Mouse (Mus musculus): ENCODE measurements around the gene Clec4n. TPM values are rescaled to one million over a fixed set of nuclear protein-coding genes. Genes with fewer than 3 reads are reported as not detected.
"Not testable (repeated sequence)": the region's sequence is repeated elsewhere in the genome, so short reads cannot be mapped to it uniquely, and the experiment has no call there.

The Clec4n gene
- total RNA-seq, 4 experiments from 2014 or later, result not detected

- DNase-seq (ENCODE audit: low spot score in 2 of 2), result no peak
Observed at GRCm38 (mm10) chr6:123292751-123293400, 63.2 kb downstream of the Clec4n start.

GRCm38 (mm10) chr6:123293509-123293908 lies 63.9 kb downstream of the Clec4n start:
- not testable (repeated sequence) for DNase-seq (ENCODE audit: low spot score in 2 of 2)

Other genes with a start within 250 kb of the Clec4n start
- not detected for gene Clec4a4, start 239.5 kb upstream of the Clec4n start, total RNA-seq (2022)
- gene Clec4b1, start 179.9 kb upstream of the Clec4n start, total RNA-seq (2022), result not detected
- gene Clec4a2, start 123.4 kb upstream of the Clec4n start, total RNA-seq (2022), result 1 to 10 TPM; 1.0 to 2.5 (median 2.0) TPM
- gene Clec4b2, start 57.0 kb upstream of the Clec4n start, total RNA-seq (2022), result not detected
- gene Clec4d, start 32.3 kb downstream of the Clec4n start, total RNA-seq (2022), result not detected
- not detected for gene Clec4e, start 60.0 kb downstream of the Clec4n start, total RNA-seq (2022)
- gene Vmn2r19, start 78.5 kb downstream of the Clec4n start, total RNA-seq (2022), result not detected
- gene Vmn2r20, start 188.3 kb downstream of the Clec4n start, total RNA-seq (2022), result not detected